Mouse (Mus musculus) layer of hippocampus, postnatal 36 days (tissue): ENCODE data around the gene Pkd1l2. TPM values are rescaled to one million over a fixed set of nuclear protein-coding genes. Genes with fewer than 3 reads are reported as not detected.

Experiments
- DNase-seq, 2 experiments: peaks; one replicate each; pipeline ENCODE4 v3.0.0; 2022
- total RNA-seq, 2 experiments: library from RNA; stranded (reverse); gene quantifications; 2 replicates each; pipeline ENCODE4 v1.2.3; 2021

The Pkd1l2 gene
- total RNA-seq, 2 experiments from 2014 or later, result 0.05 TPM; not detected in 1

GRCm38 (mm10) chr8:117082947-117083559 is 804 bp upstream of the Pkd1l2 start:
- DNase-seq, result no peak

- DNase-seq, result no peak
Measured at GRCm38 (mm10) chr8:117079652-117080051, 2.6 kb downstream of the Pkd1l2 start.

GRCm38 (mm10) chr8:117078367-117078926 is 3.8 kb downstream of the Pkd1l2 start:
- no peak for DNase-seq

- DNase-seq, result no peak
Measured at GRCm38 (mm10) chr8:117074350-117075182, 7.7 kb downstream of the Pkd1l2 start.

- no peak for DNase-seq
Measured at GRCm38 (mm10) chr8:117069708-117070107, 12.5 kb downstream of the Pkd1l2 start.

DNA sequence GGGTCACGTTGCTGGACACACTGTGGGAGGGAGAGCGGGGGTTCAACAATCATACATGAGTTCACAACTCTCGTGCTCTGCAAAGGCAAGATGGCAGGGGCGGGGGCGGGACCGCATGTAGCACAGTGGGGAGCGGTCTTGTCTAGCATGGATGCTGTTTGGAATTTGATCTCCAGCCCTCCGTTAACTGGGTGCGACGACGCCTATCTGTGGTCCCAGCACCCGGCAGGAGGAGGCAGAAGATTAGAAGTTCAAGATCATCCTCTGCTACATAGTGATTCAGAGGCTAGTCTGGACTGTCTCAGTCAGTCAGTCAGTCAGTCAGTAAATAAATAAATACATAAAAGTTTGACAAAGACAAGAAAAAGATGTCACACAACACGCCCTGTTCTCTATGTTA is 14.0 kb downstream of the Pkd1l2 start:
- no peak for DNase-seq

DNA sequence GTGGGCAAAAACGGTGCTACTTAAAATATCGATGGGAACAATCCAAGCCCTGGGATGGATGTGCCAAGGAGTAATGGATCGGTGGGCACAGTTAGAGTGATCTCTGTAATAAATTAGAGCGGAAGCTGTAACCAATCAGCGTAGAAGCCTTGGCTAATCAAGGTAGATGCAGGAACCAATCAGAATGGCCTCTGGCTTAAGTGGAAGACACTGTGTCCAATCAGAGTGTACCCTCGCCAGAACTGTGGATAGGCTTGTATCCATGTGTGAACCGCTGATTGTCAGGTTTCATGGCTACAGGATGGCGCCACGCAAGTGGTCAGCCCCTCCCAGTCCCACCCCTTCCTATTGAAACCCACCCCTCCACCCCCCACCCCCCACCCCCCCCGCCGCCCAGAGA is 14.9 kb downstream of the Pkd1l2 start:
- no peak for DNase-seq

DNA sequence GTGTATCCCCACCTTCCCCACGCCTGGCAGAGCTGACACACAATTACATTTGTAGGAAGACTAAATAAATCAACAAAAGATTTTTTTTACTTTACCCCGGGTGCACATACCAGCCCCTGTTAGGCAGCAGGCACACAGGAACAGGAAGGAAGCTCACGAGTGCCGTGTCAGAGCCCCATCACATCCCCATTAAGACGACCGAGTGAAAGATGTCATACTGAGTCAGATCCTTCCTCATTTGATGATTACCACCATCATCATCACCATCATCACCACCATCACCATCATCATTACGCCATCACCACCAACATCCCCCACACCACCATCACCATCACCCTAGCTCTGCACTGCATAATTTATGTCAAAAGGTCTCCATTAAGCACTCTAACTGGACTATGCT is 15.3 kb downstream of the Pkd1l2 start:
- no peak for DNase-seq

DNA sequence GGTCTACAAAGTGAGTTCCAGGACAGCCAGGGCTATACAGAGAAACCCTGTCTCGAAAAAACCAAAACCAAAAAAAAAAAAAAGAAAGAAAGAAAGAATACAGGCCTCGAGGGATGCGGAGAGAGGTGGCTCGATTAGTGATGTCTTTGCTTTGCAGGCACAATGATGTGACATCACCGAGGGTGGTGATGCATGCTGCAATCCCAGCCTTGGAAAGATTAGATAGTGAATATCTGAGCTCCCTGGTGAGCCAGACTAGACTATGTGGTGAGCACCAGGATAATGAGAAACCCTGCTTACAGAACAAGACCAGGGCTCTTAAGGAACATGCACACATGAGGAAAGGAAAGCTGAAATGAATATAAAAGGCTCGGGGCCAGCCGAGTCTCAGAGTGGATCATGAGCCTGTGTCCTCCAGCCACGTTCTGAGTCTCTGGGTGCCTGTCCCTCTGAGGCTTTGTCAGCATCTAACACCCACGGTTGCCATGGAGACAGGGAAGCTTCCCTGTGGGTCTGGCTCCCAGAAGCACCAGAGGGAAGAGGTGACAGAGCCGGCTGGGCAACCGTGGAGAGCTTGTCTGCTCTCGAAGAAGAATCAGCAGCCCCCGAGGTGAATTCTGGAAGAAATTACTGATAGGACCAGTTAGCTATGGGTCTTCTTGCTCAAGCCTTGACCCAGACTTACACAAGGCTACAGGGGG is 20.9 kb downstream of the Pkd1l2 start:
- peak in 1 of 2 experiments; percentile 19 for DNase-seq

DNA sequence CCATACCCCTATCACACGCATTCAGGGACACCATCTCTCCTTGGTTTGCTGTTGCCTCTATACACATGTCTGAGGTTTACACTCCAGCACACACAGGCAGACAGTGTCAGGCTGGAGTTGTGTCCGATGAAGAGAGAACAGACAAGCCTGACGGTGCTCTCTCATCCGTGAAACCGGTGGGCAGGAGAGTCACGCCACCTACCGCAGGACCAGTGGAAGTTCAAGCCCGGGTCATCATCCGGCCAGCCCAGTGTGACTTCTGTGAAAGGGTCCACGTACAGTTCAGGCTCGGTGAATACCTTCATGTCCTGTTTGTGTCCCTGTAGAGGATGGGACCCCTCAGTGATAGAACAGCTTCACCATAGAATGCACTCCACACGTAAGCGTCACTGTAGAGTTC is 21.9 kb downstream of the Pkd1l2 start:
- no peak for DNase-seq

GRCm38 (mm10) chr8:117059021-117059420 is 23.2 kb downstream of the Pkd1l2 start:
- no peak for DNase-seq

DNA sequence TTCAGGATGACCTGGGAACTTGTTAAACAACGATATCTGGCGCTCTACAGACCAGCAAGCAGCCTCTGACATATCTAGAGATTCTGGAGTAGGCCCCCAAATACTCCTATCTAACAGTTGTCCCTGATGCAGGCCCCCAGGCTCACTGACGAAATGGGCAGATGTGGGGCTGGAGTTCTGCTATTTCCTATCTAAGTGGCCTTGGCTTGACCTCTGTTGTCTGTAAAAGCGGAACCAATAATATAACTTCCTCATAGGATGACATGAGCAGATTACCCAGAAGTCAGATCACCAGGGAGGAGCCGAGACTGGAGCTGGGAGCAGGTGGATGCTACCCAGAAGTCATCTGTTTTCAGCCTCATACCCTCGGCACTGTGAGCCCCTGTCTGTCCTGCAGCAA is 27.2 kb downstream of the Pkd1l2 start:
- no peak for DNase-seq

- DNase-seq, result no peak
Measured at GRCm38 (mm10) chr8:117054146-117054545, 28.1 kb downstream of the Pkd1l2 start.

- DNase-seq, result no peak
Measured at GRCm38 (mm10) chr8:117053135-117054079, 28.8 kb downstream of the Pkd1l2 start.

- DNase-seq, result no peak
Measured at GRCm38 (mm10) chr8:117051316-117051715, 30.9 kb downstream of the Pkd1l2 start.

GRCm38 (mm10) chr8:117050763-117051162 is 31.5 kb downstream of the Pkd1l2 start:
- no peak for DNase-seq

GRCm38 (mm10) chr8:117049444-117049843 is 32.8 kb downstream of the Pkd1l2 start:
- no peak for DNase-seq

DNA sequence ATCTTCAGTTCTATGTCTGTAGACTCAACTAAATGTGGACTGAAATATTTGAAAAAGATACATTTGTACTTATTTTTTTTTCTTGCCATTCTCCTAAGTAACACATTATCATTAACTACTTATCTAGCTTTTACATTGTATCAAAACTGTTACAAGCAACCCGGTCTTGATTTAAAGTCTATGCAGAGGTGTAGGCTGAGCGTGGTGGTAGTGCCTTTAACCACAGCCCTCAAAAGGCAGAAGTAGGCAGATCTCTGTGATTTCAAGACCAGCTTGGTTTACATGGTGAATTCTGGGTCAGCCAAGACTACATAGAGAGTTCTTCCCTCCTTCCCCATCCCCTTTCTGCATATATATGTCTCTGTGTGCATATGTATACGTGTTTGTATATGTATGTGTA is 38.7 kb downstream of the Pkd1l2 start:
- no peak for DNase-seq

GRCm38 (mm10) chr8:117039843-117040242 is 42.4 kb downstream of the Pkd1l2 start:
- peak in 1 of 2 experiments; percentile 7 for DNase-seq

- no peak for DNase-seq
Measured at GRCm38 (mm10) chr8:117037374-117037935, 44.8 kb downstream of the Pkd1l2 start.

GRCm38 (mm10) chr8:117033393-117033792 is 48.9 kb downstream of the Pkd1l2 start:
- no peak for DNase-seq

GRCm38 (mm10) chr8:117032609-117033008 is 49.6 kb downstream of the Pkd1l2 start:
- no peak for DNase-seq
